22 mouse cellular contexts compared by ENCODE assay signal in the genomic region with DNA sequence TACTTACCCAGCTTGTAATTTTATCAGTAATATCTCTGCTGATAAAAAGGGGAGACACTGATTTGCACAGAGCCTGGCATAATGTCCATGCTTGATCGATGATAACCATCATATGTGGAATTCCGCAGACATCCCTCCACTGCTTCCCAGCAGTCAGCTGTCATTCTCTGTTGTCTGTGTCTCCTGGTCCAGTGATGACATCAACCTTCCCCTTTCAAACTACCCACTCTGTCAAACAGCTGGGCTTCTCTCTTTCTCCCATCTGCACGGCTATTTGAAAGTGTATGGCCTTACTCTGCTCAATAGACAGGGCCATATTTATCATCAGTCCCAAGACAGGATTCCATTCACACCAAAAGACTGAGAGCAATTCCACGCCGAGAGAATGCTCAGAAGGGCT.
DNase-seq lines count a peak whose midpoint lies in the region; ATAC-seq and TF ChIP-seq lines count a peak whose summit lies in the region.
"Had no signal": no experiment of that assay in that cellular context is flagged by ENCODE, and none has a peak within 500 bp of the region (broad histone marks: within the 10 kb centered on the region; RNA-seq: fewer than 3 reads in every experiment).

No protein-coding gene starts in this region.

- no peak for TF ChIP-seq CTCF in embryonic fibroblast, embryonic 13.5 days (IDR thresholded peaks at IDR 0.05; ENCODE audit: borderline replicate concordance, insufficient read depth, low read length)

- no peak overlapping the region for H3K4me3 ChIP-seq in heart, embryonic 10.5 days
- H3K4me3 ChIP-seq in hindbrain, embryonic 11.5 days (ENCODE audit: low read depth, low read length) = no peak overlapping the region
- H3K4me3 ChIP-seq in hindbrain, embryonic 14.5 days (replicated peaks; ENCODE audit: low read length) = no peak overlapping the region
- H3K4me3 ChIP-seq in kidney, embryonic 16.5 days (ENCODE audit: low read length) = no peak overlapping the region
- no peak overlapping the region for H3K4me3 ChIP-seq in embryonic fibroblast, embryonic 13.5 days (ENCODE audit: insufficient read depth, low read length)
- H3K4me3 ChIP-seq: embryonic facial prominence, embryonic 12.5 days; forebrain, embryonic 15.5 days; left cerebral cortex, adult 2 months; midbrain, embryonic 13.5 days had no signal

- 50% methylated on average over 5 of the region's 5 CpGs for WGBS in heart, embryonic 10.5 days
- 38% methylated on average over 5 of the region's 5 CpGs for WGBS in hindbrain, embryonic 11.5 days
- 29% methylated on average over 5 of the region's 5 CpGs for WGBS in hindbrain, embryonic 14.5 days
- WGBS in kidney, embryonic 16.5 days = 58% methylated on average over 5 of the region's 5 CpGs

- no peak overlapping the region for H3K9ac ChIP-seq in hindbrain, embryonic 11.5 days (ENCODE audit: low read depth, low read length)
- no peak overlapping the region for H3K9ac ChIP-seq in hindbrain, embryonic 14.5 days
- H3K9ac ChIP-seq in kidney, embryonic 16.5 days (replicated peaks; ENCODE audit: low read length) = no peak overlapping the region
- H3K9ac ChIP-seq: embryonic facial prominence, embryonic 12.5 days; forebrain, embryonic 15.5 days; midbrain, embryonic 13.5 days had no signal

- no peak overlapping the region for H3K27ac ChIP-seq in heart, embryonic 10.5 days
- H3K27ac ChIP-seq in hindbrain, embryonic 11.5 days (ENCODE audit: low read depth, low read length) = 0 out of 2 replicates have a peak overlapping the region, but pooled peaks have one; percentile 10
- H3K27ac ChIP-seq in hindbrain, embryonic 14.5 days = no peak overlapping the region
- H3K27ac ChIP-seq in kidney, embryonic 16.5 days (ENCODE audit: low read length) = peak overlapping the region; percentile 2; the same call in 1 of the 2 replicates
- H3K27ac ChIP-seq in embryonic fibroblast, embryonic 13.5 days (ENCODE audit: insufficient read depth, low read length) = peak overlapping the region; percentile 63
- H3K27ac ChIP-seq: embryonic facial prominence, embryonic 12.5 days; forebrain, embryonic 15.5 days; left cerebral cortex, adult 2 months; midbrain, embryonic 13.5 days had no signal

- 0 out of 2 replicates have a peak, but pooled peaks have one; percentile 40 for ATAC-seq in hindbrain, embryonic 11.5 days (ENCODE audit: low FRiP score)
- no peak for ATAC-seq in hindbrain, embryonic 14.5 days (ENCODE audit: low FRiP score)
- no peak for ATAC-seq in kidney, embryonic 16.5 days (ENCODE audit: low FRiP score, low TSS enrichment)
- ATAC-seq: forebrain, embryonic 15.5 days; intestine, embryonic 16.5 days; midbrain, embryonic 13.5 days had no signal

- no peak for TF ChIP-seq POLR2A in embryonic fibroblast, embryonic 13.5 days (IDR thresholded peaks at IDR 0.05; ENCODE audit: low read depth, low read length)

- H3K9me3 ChIP-seq in heart, embryonic 10.5 days = no peaks in the 10 kb centered on the region
- H3K9me3 ChIP-seq in hindbrain, embryonic 11.5 days (ENCODE audit: control insufficient read depth, low read length) = no peaks in the 10 kb centered on the region
- H3K9me3 ChIP-seq in hindbrain, embryonic 14.5 days (ENCODE audit: control insufficient read depth, low read length) = no peaks in the 10 kb centered on the region
- H3K9me3 ChIP-seq in kidney, embryonic 16.5 days (ENCODE audit: low read length) = no peaks in the 10 kb centered on the region
- H3K9me3 ChIP-seq: embryonic facial prominence, embryonic 12.5 days; forebrain, embryonic 15.5 days; midbrain, embryonic 13.5 days had no signal

- no peaks in the 10 kb centered on the region for H3K27me3 ChIP-seq in heart, embryonic 10.5 days (ENCODE audit: insufficient read depth, poor library complexity, severe bottlenecking)
- no peaks in the 10 kb centered on the region for H3K27me3 ChIP-seq in hindbrain, embryonic 11.5 days (ENCODE audit: control insufficient read depth, insufficient read depth, low read length)
- no peaks in the 10 kb centered on the region for H3K27me3 ChIP-seq in hindbrain, embryonic 14.5 days (ENCODE audit: control insufficient read depth, insufficient read depth, low read length)
- no peaks in the 10 kb centered on the region for H3K27me3 ChIP-seq in kidney, embryonic 16.5 days (ENCODE audit: insufficient read depth, low read length)
- H3K27me3 ChIP-seq: embryonic facial prominence, embryonic 12.5 days; forebrain, embryonic 15.5 days; midbrain, embryonic 13.5 days had no signal

- H3K4me1 ChIP-seq in heart, embryonic 10.5 days = peaks cover 32% of the 10 kb centered on the region
- H3K4me1 ChIP-seq in hindbrain, embryonic 11.5 days (replicated peaks; ENCODE audit: control insufficient read depth, insufficient read depth, low read length) = no peaks in the 10 kb centered on the region
- H3K4me1 ChIP-seq in hindbrain, embryonic 14.5 days (replicated peaks; ENCODE audit: control insufficient read depth, insufficient read depth, low read length) = peaks cover 25% of the 10 kb centered on the region
- peaks cover 44% of the 10 kb centered on the region for H3K4me1 ChIP-seq in kidney, embryonic 16.5 days (ENCODE audit: insufficient read depth, low read length)
- peaks cover 23% of the 10 kb centered on the region for H3K4me1 ChIP-seq in embryonic fibroblast, embryonic 13.5 days (ENCODE audit: control insufficient read depth, insufficient read depth, low read length)

- H3K36me3 ChIP-seq in heart, embryonic 10.5 days = 0 out of 2 replicates have a peak, but pooled peaks cover 4% of the 10 kb centered on the region
- H3K36me3 ChIP-seq in hindbrain, embryonic 11.5 days (ENCODE audit: control insufficient read depth, insufficient read depth, low read length) = no peaks in the 10 kb centered on the region
- no peaks in the 10 kb centered on the region for H3K36me3 ChIP-seq in hindbrain, embryonic 14.5 days (replicated peaks; ENCODE audit: control insufficient read depth, insufficient read depth)
- H3K36me3 ChIP-seq in kidney, embryonic 16.5 days (ENCODE audit: insufficient read depth, low read length) = no peaks in the 10 kb centered on the region
- H3K36me3 ChIP-seq: embryonic facial prominence, embryonic 12.5 days; forebrain, embryonic 15.5 days; midbrain, embryonic 13.5 days had no signal

- H3K4me2 ChIP-seq in hindbrain, embryonic 11.5 days (replicated peaks; ENCODE audit: low read depth, low read length) = no peak overlapping the region
- H3K4me2 ChIP-seq in hindbrain, embryonic 14.5 days (replicated peaks) = no peak overlapping the region
- H3K4me2 ChIP-seq in kidney, embryonic 16.5 days (replicated peaks; ENCODE audit: low read depth, low read length) = no peak overlapping the region
- H3K4me2 ChIP-seq: embryonic facial prominence, embryonic 12.5 days; forebrain, embryonic 15.5 days; liver, embryonic 11.5 days; midbrain, embryonic 13.5 days had no signal

- peak; percentile 83 for DNase-seq in heart, adult 11 months
- DNase-seq in heart, embryonic 10.5 days (ENCODE audit: low spot score) = no peak
- DNase-seq in hindbrain, embryonic 11.5 days (ENCODE audit: low spot score) = no peak
- no peak for DNase-seq in hindbrain, embryonic 14.5 days (ENCODE audit: low spot score)
- no peak for DNase-seq in kidney, postnatal 25 days
- DNase-seq in adrenal gland, postnatal 14 days = no peak
- DNase-seq: B cell, adult 2 months; cerebellum, adult 18-20 months; cerebellum, postnatal 25 days; gastrocnemius, postnatal 25 days; layer of hippocampus, adult 9-11 months; lung, adult 18-20 months; spleen, adult 18-20 months; thymus, postnatal 25 days had no signal

Comparison
In these comparisons a context has a peak if more than half of its experiments do, and no peak if none do; other contexts are left out.
1. H3K27ac ChIP-seq: peak in hindbrain, embryonic 11.5 days (single experiment), kidney, embryonic 16.5 days (single experiment) and embryonic fibroblast, embryonic 13.5 days (single experiment); none in heart, embryonic 10.5 days (single experiment) and hindbrain, embryonic 14.5 days (single experiment).